Mouse (Mus musculus): ENCODE results near the gene Pcsk2.

The Pcsk2 gene

GRCm38 (mm10) chr2:143840895-143841294 lies 294.9 kb downstream of the Pcsk2 start:
- DNase-seq = no peak

GRCm38 (mm10) chr2:143841536-143841935 lies 295.6 kb downstream of the Pcsk2 start:
- no peak for DNase-seq

GRCm38 (mm10) chr2:143844779-143845178 lies 298.8 kb downstream of the Pcsk2 start:
- DNase-seq = no peak

- peak; percentile 82 to 89 for DNase-seq
Measured at GRCm38 (mm10) chr2:143846799-143847198, 300.8 kb downstream of the Pcsk2 start.

- DNase-seq = no peak
Measured at GRCm38 (mm10) chr2:143847291-143847690, 301.3 kb downstream of the Pcsk2 start.

- no peak for DNase-seq
Measured at GRCm38 (mm10) chr2:143851354-143852221, 305.6 kb downstream of the Pcsk2 start.

GRCm38 (mm10) chr2:143852295-143853275 lies 306.6 kb downstream of the Pcsk2 start:
- DNase-seq = no peak

GRCm38 (mm10) chr2:143853447-143853846 lies 307.5 kb downstream of the Pcsk2 start:
- DNase-seq = no peak

GRCm38 (mm10) chr2:143859166-143859565 lies 313.2 kb downstream of the Pcsk2 start:
- DNase-seq = no peak

GRCm38 (mm10) chr2:143862484-143863231 lies 316.7 kb downstream of the Pcsk2 start, which contains the start of gene Bfsp1:
Bfsp1 (minus strand) TSS chr2:143863173.
- DNase-seq = peak; percentile 69 to 86

GRCm38 (mm10) chr2:143864600-143864999 lies 318.6 kb downstream of the Pcsk2 start:
- no peak for DNase-seq

Data from lung, postnatal 4 days (tissue).